Mouse (Mus musculus): ENCODE data around the gene Rgl1. TPM values are rescaled to one million over a fixed set of nuclear protein-coding genes. Genes with fewer than 3 reads are reported as not detected.

Rgl1 gene
- total RNA-seq, 1 experiment from 2014 or later, result 32.3 TPM

GRCm38 (mm10) chr1:152587431-152587830 lies 178.7 kb downstream of the Rgl1 start:
- DNase-seq, result no peak

GRCm38 (mm10) chr1:152585385-152585984 lies 180.7 kb downstream of the Rgl1 start:
- no peak for DNase-seq

GRCm38 (mm10) chr1:152584933-152585332 lies 181.2 kb downstream of the Rgl1 start:
- no peak for DNase-seq

- DNase-seq, result no peak
Observed at GRCm38 (mm10) chr1:152581127-152581905, 184.8 kb downstream of the Rgl1 start.

- DNase-seq, result no peak
Observed at GRCm38 (mm10) chr1:152578944-152579343, 187.2 kb downstream of the Rgl1 start.

GRCm38 (mm10) chr1:152578108-152578721 lies 187.9 kb downstream of the Rgl1 start:
- DNase-seq, result no peak

- no peak for DNase-seq
Observed at GRCm38 (mm10) chr1:152576614-152577144, 189.5 kb downstream of the Rgl1 start.

GRCm38 (mm10) chr1:152575096-152575495 lies 191.1 kb downstream of the Rgl1 start:
- no peak for DNase-seq

- peak; percentile 54 for DNase-seq
Observed at GRCm38 (mm10) chr1:152573470-152574059, 192.6 kb downstream of the Rgl1 start.

- DNase-seq, result peak; percentile 18
Observed at GRCm38 (mm10) chr1:152572755-152573469, 193.2 kb downstream of the Rgl1 start.

GRCm38 (mm10) chr1:152571340-152571739 lies 194.8 kb downstream of the Rgl1 start:
- DNase-seq, result no peak

GRCm38 (mm10) chr1:152570681-152571080 lies 195.5 kb downstream of the Rgl1 start:
- DNase-seq, result no peak

GRCm38 (mm10) chr1:152563282-152563681 lies 202.9 kb downstream of the Rgl1 start:
- DNase-seq, result no peak

- DNase-seq, result no peak
Observed at GRCm38 (mm10) chr1:152562877-152563276, 203.3 kb downstream of the Rgl1 start.

- DNase-seq, result peak; percentile 14
Observed at GRCm38 (mm10) chr1:152560477-152560876, 205.7 kb downstream of the Rgl1 start.

GRCm38 (mm10) chr1:152556576-152557281 lies 209.4 kb downstream of the Rgl1 start:
- DNase-seq, result peak; percentile 68

GRCm38 (mm10) chr1:152555944-152556573 lies 210.1 kb downstream of the Rgl1 start:
- peak; percentile 87 for DNase-seq

- no peak for DNase-seq
Observed at GRCm38 (mm10) chr1:152553912-152554547, 212.1 kb downstream of the Rgl1 start.

- no peak for DNase-seq
Observed at GRCm38 (mm10) chr1:152550973-152551372, 215.2 kb downstream of the Rgl1 start.

- DNase-seq, result no peak
Observed at GRCm38 (mm10) chr1:152550544-152550943, 215.6 kb downstream of the Rgl1 start.

All from adrenal gland, postnatal 14 days (tissue).